Mouse (Mus musculus) kidney, adult 18-20 months (tissue): ENCODE data around the gene Bcl2l14.

Source experiments
- DNase-seq: peaks from one replicate; pipeline ENCODE4 v3.0.0; 2021

Gene Bcl2l14

GRCm38 (mm10) chr6:134403684-134404070, 7.6 kb downstream of the Bcl2l14 start:
- no peak for DNase-seq

- DNase-seq, result no peak
These were observed 11.1 kb downstream of the Bcl2l14 start for GRCm38 (mm10) chr6:134407226-134407625.

- peak; percentile 49 for DNase-seq
These were observed 17.8 kb downstream of the Bcl2l14 start for GRCm38 (mm10) chr6:134413706-134414531.

- no peak for DNase-seq
These were observed 18.4 kb downstream of the Bcl2l14 start for GRCm38 (mm10) chr6:134414532-134414883.

- DNase-seq, result no peak
These were observed 20.5 kb downstream of the Bcl2l14 start for GRCm38 (mm10) chr6:134416556-134417105.

- no peak for DNase-seq
These were observed 21.8 kb downstream of the Bcl2l14 start for GRCm38 (mm10) chr6:134417886-134418285.

GRCm38 (mm10) chr6:134420375-134420774, 24.3 kb downstream of the Bcl2l14 start:
- no peak for DNase-seq

- DNase-seq, result no peak
These were observed 25.8 kb downstream of the Bcl2l14 start for GRCm38 (mm10) chr6:134421921-134422320.

- DNase-seq, result peak; percentile 72
These were observed 29.1 kb downstream of the Bcl2l14 start for GRCm38 (mm10) chr6:134425216-134425717.

- no peak for DNase-seq
These were observed 31.0 kb downstream of the Bcl2l14 start for GRCm38 (mm10) chr6:134427165-134427564.

- DNase-seq, result no peak
These were observed 32.3 kb downstream of the Bcl2l14 start for GRCm38 (mm10) chr6:134428455-134428854.

- DNase-seq, result no peak
These were observed 34.2 kb downstream of the Bcl2l14 start for GRCm38 (mm10) chr6:134430161-134430799.

- no peak for DNase-seq
These were observed 35.5 kb downstream of the Bcl2l14 start for GRCm38 (mm10) chr6:134431583-134431982.

- no peak for DNase-seq
These were observed 37.2 kb downstream of the Bcl2l14 start for GRCm38 (mm10) chr6:134433281-134433680.

GRCm38 (mm10) chr6:134434044-134434443, 37.9 kb downstream of the Bcl2l14 start:
- no peak for DNase-seq

GRCm38 (mm10) chr6:134434866-134435390, 38.8 kb downstream of the Bcl2l14 start:
- DNase-seq, result no peak

GRCm38 (mm10) chr6:134436955-134437354, 40.8 kb downstream of the Bcl2l14 start:
- no peak for DNase-seq

- DNase-seq, result no peak
These were observed 43.4 kb downstream of the Bcl2l14 start for GRCm38 (mm10) chr6:134439401-134440021.

- DNase-seq, result no peak
These were observed 43.9 kb downstream of the Bcl2l14 start for GRCm38 (mm10) chr6:134440023-134440422.

GRCm38 (mm10) chr6:134441716-134442115, 45.6 kb downstream of the Bcl2l14 start:
- no peak for DNase-seq

GRCm38 (mm10) chr6:134442219-134442618, 46.1 kb downstream of the Bcl2l14 start:
- DNase-seq, result no peak

GRCm38 (mm10) chr6:134443198-134443904, 47.2 kb downstream of the Bcl2l14 start:
- DNase-seq, result peak; percentile 53
